Mouse (Mus musculus) midbrain, embryonic 15.5 days (tissue): Measurements from ENCODE around the gene Gdf11. TPM values are rescaled to one million over a fixed set of nuclear protein-coding genes. Genes with fewer than 3 reads are reported as not detected.

ENCODE experiments used
- ATAC-seq: fragments of 200-750 bp; cut with Nextera tagmentation; replicated peaks from 2 replicates; pipeline ENCODE4 v1.8.0; 2017; ENCODE audit warnings: moderate TSS enrichment
- H3K27ac ChIP-seq: fragments of 300-500 bp; sonication (generic); 2 replicates; pipeline ENCODE4 v1.5.1; 2015; ENCODE audit warnings: mild to moderate bottlenecking, inconsistent platforms
- H3K27me3 ChIP-seq: fragments of 300-500 bp; sonication (generic); replicated peaks from 2 replicates; pipeline ENCODE4 v1.6.1; 2015; ENCODE audit warnings: inconsistent platforms
- H3K36me3 ChIP-seq: fragments of 300-500 bp; sonication (generic); replicated peaks from 2 replicates; pipeline ENCODE4 v1.6.1; 2015; ENCODE audit warnings: inconsistent platforms
- H3K4me1 ChIP-seq: fragments of 300-500 bp; sonication (generic); 2 replicates; pipeline ENCODE4 v1.6.1; 2015; ENCODE audit warnings: inconsistent platforms
- H3K4me2 ChIP-seq: fragments of 300-500 bp; sonication (generic); 2 replicates; pipeline ENCODE4 v1.6.1; 2015; ENCODE audit warnings: inconsistent platforms, mild to moderate bottlenecking, moderate library complexity
- H3K4me3 ChIP-seq: fragments of 300-500 bp; sonication (generic); 2 replicates; pipeline ENCODE4 v1.5.1; 2015; ENCODE audit warnings: mild to moderate bottlenecking, inconsistent platforms
- H3K9ac ChIP-seq: fragments of 300-500 bp; sonication (generic); 2 replicates; pipeline ENCODE4 v1.6.1; 2015; ENCODE audit warnings: mild to moderate bottlenecking, inconsistent platforms
- H3K9me3 ChIP-seq: fragments of 300-500 bp; sonication (generic); 2 replicates; pipeline ENCODE4 v1.6.1; 2016; ENCODE audit warnings: inconsistent platforms
- WGBS: fragments of 180-500 bp; shearing (Covaris S2); methylation state at CpG from one replicate; pipeline ENCODE4 v1.1.7; 2015; ENCODE audit warnings: mixed read lengths; 5-methylcytosine and 5-hydroxymethylcytosine counted together
- polyA plus RNA-seq: library from polyadenylated mRNA; unstranded; fragments of >200 nt; fragmentation: Nextera tagmentation; extraction: Ambion mirVana; gene quantifications from 2 replicates; pipeline ENCODE4 v1.2.1, GENCODE M21; 2015

The Gdf11 gene
- polyA plus RNA-seq, 1 experiment from 2014 or later: 10.9 TPM

DNA sequence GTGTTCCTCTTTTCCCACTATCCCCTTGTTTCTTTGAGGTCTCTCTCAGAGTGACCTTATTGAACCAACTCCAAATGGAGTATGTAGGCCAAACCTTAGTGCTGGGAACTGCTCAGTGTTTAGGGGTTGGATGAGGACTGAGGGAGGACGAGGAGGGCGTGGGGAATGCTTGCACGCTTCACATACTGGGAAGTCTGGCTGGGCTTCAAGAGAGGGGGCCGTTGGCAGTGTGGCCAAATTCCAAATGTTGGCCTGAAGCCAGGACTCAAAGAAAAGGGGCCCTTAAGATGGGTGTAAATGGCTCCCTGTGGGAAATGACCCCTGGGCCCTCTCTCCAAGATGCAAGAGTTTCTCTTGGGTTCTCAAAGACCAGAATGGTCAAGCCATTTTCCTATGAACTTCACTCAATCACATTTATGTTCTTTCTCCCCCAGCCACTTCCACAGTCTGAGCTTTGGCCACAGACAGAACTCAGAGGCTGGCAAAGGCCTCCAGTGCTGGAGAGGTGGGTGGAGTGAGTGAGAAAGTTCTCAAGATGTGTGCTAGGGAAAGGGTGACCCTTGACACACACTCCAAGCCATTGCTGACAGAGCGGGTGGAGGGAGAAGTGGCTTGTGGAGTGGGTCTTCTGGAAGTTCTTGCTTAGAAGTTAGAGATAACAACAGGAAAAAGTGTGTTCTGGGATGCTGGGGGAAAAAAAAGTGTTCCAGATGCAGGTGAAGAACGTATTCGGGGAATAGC is 38.3 kb upstream of the Gdf11 start:
- H3K27ac ChIP-seq: no peak overlapping the region
- H3K27me3 ChIP-seq: peaks cover 49% of the 10 kb centered on the region
- no peak overlapping the region for H3K4me2 ChIP-seq
- H3K9ac ChIP-seq: no peak overlapping the region
- 65% methylated on average over 7 of the region's 7 CpGs for WGBS
- no peaks in the 10 kb centered on the region for H3K36me3 ChIP-seq
- H3K4me1 ChIP-seq: peaks cover 14% of the 10 kb centered on the region
- no peak overlapping the region for H3K4me3 ChIP-seq
- no peak for ATAC-seq
- H3K9me3 ChIP-seq: no peaks in the 10 kb centered on the region

DNA sequence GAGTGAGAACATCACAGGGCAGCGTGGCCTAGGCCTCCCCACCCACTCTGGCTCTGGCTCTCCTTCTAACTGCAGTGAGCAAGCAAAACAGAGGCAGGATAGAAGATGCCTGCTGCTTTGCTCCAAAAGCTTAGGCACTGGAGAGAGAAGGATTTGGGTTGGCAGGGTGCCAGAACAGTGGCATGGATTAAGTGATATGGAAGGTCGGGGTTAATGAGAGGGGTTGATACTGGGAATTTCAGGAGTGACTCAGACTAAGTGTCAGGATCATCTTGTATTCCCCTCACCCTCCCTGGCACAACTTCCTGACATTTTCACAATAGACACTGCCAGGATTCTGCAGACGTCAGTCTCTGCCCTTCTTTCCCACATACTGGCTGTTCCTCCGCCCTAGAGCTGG is 36.8 kb upstream of the Gdf11 start:
- no peak overlapping the region for H3K4me3 ChIP-seq
- no peak overlapping the region for H3K4me2 ChIP-seq
- H3K4me1 ChIP-seq: peaks cover 16% of the 10 kb centered on the region
- peaks cover 38% of the 10 kb centered on the region for H3K27me3 ChIP-seq
- no peak for ATAC-seq
- WGBS: 23% methylated on average over 4 of the region's 4 CpGs
- no peaks in the 10 kb centered on the region for H3K36me3 ChIP-seq
- no peak overlapping the region for H3K27ac ChIP-seq
- no peak overlapping the region for H3K9ac ChIP-seq
- H3K9me3 ChIP-seq: no peaks in the 10 kb centered on the region

DNA sequence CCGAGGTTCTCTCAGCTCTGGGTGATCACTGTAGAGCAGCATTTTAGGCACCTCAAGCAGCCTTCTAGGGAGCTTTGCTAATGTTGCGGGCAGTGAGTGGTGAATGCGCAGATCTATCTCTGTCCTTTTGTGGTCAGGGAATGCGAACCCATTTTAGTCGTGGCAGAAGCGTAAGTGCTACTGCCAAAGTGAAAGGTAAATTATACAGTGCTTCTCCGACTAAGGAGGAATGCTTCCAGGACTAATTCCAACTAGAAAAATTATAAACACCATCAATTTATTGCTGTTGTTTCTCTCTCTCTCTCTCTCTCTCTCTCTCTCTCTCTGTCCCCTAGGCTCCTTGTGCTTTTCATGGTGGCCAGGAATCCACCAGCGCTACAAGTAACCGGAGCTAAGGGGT is 32.4 kb upstream of the Gdf11 start, which contains the start of gene Bloc1s1:
TSS of gene Bloc1s1 (minus strand) at position 101 of the 400 bp plus-strand sequence.
- peak within 1 kb of the TSS; percentile 89 for H3K9ac ChIP-seq
- ATAC-seq: no peak
- H3K9me3 ChIP-seq: no peaks in the 10 kb centered on the region
- peaks cover 8% of the 10 kb centered on the region; the same call in 1 of the 2 replicates for H3K27me3 ChIP-seq
- H3K4me2 ChIP-seq: peak within 1 kb of the TSS; percentile 71
- H3K36me3 ChIP-seq: no peaks in the 10 kb centered on the region
- H3K4me1 ChIP-seq: peaks cover 26% of the 10 kb centered on the region
- 65% methylated on average over 9 of the region's 9 CpGs for WGBS
- H3K27ac ChIP-seq: peak within 1 kb of the TSS; percentile 92
- H3K4me3 ChIP-seq: peak within 1 kb of the TSS; percentile 69

DNA sequence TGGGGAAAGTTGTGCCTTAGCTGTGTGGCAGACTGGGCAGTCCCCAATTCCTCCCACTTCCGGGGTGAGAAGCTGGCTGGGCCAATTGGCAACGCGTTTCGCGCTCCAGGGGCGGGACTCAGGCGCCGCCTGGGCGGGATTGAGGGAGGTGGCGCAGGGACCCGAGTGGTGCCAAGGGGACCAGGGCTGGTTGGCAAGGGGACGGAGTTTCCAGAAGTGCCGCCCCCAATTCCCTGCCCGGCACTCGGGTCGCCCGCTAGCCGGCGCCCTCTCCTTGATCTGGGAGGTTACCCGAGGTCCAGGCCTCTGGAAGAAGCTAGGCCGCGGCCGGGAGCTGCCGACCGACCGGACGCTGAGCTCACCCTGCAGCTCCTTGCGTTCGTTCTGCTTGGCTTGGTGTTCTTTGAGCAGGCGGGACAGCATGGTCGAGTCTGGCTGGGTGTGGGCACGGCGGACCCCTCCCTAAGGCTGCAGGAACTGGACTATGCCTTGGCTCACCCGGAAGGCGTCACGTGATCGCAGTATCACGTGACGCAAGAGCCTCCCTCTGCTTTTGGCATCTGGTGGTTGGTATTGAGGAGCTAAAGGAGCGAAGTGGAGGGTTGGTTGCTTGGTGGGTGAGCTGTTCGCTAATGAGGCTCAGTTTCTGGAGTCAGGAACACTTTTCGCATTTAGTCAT is 31.6 kb upstream of the Gdf11 start:
- Histone ChIP-seq H3K4me3 (peak overlapping the region; percentile 69), H3K9ac (peak overlapping the region; percentile 89), H3K9me3 (no peaks in the 10 kb centered on the region), H3K4me2 (peak overlapping the region; percentile 71), H3K4me1 (peaks cover 22% of the 10 kb centered on the region), H3K27ac (peak overlapping the region; percentile 92), H3K27me3 (0 out of 2 replicates have a peak, but pooled peaks cover under 1% of the 10 kb centered on the region), H3K36me3 (no peaks in the 10 kb centered on the region)
- WGBS: under 1% methylated on average over 42 of the region's 42 CpGs
- ATAC-seq: peak; percentile 96

DNA sequence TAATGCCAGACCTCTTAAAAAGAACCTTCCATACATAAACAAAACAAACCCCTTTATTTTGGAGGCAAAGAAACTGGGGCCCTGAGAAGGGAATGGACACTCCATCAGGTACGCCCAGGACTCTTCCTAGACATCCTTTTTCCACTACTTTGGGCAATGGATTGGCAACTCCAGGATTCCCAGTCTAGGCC is 31.2 kb upstream of the Gdf11 start, which contains the start of gene Rdh5:
TSS of gene Rdh5 (minus strand) at position 67 of the 191 bp plus-strand sequence.
- Histone ChIP-seq H3K27ac (peak within 1 kb of the TSS; percentile 92), H3K27me3 (no peaks in the 10 kb centered on the region), H3K36me3 (no peaks in the 10 kb centered on the region), H3K4me1 (peaks cover 22% of the 10 kb centered on the region), H3K4me3 (peak within 1 kb of the TSS; percentile 69), H3K9me3 (no peaks in the 10 kb centered on the region), H3K9ac (peak within 1 kb of the TSS; percentile 89), H3K4me2 (peak within 1 kb of the TSS; percentile 71)
- 17% methylated on average over 1 of the region's 1 CpGs for WGBS
- no peak for ATAC-seq

DNA sequence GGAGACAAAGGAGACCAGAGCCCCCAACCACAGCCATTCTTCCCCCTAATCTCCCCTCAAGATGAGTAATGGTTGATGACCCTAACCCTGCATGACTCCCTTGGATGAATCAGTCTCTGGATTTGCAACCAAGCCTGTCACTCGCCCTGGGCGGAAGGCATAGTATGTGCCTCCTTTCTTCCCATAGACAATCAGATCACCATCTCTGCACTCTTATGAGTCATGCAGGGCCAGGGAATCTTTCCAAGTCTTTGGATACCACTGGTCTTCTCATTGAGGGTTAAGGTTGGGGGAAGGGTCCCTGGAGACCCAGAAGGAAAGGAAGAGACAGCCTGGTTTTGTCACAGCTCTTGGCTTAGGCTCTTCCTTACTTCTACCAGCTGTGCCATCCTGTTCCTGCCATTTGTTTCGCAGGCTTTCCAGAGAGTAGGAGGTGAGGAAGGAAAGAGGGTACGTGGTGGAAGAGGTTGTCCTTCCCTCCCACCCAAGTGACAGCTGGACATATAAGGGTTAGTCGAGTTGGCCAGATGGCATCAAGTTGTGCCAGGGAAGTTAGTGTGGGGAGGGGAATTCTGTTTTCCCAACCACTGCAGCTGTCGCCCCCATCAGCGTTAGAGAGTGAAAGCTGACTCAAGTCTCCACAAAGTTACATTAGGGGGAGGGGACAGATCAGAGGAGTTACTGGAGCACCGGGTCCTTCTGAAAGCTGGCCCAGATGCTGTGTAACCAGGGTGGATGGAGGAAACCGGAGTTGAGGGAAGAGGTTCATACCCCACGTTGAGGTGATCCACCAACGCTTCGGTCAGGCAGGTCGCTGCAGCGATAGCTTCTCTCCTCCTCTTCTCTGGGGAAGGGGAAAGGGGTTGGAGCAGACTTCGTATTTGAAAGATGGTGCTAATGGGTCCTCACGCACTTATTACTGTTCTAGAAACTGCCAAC is 30.6 kb upstream of the Gdf11 start:
- Histone ChIP-seq H3K4me1 (peaks cover 22% of the 10 kb centered on the region), H3K27ac (peak overlapping the region; percentile 92; the same call in 1 of the 2 replicates), H3K4me2 (peak overlapping the region; percentile 71), H3K4me3 (peak overlapping the region; percentile 69), H3K36me3 (no peaks in the 10 kb centered on the region), H3K27me3 (no peaks in the 10 kb centered on the region), H3K9me3 (no peaks in the 10 kb centered on the region), H3K9ac (0 out of 2 replicates have a peak overlapping the region, but pooled peaks have one; percentile 89)
- peak; percentile 15 for ATAC-seq
- WGBS: 77% methylated on average over 16 of the region's 16 CpGs

DNA sequence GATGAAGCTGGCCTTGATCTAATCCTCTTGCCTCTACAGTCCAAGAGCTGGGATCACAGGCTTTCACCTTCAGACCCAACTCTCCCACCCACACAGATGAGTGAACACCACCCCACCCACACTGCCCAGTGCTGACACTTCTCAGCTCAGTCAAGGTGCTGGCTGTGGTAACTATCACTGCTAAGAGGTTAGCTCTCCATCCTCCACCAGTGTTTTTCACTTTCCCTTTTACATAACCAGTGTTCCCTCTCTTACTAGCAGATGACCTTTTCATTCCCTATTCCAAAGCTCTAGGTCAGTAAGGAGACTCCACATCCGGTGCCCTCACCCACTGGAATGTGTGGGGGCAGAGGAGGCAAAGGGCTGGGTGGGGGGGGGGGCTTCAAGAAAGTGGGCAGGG is 29.7 kb upstream of the Gdf11 start:
- WGBS: 63% methylated on average over 1 of the region's 1 CpGs
- Histone ChIP-seq H3K36me3 (no peaks in the 10 kb centered on the region), H3K9ac (no peak overlapping the region), H3K9me3 (no peaks in the 10 kb centered on the region), H3K27ac (no peak overlapping the region), H3K4me3 (no peak overlapping the region), H3K4me2 (no peak overlapping the region), H3K4me1 (peaks cover 22% of the 10 kb centered on the region), H3K27me3 (no peaks in the 10 kb centered on the region)
- no peak for ATAC-seq

DNA sequence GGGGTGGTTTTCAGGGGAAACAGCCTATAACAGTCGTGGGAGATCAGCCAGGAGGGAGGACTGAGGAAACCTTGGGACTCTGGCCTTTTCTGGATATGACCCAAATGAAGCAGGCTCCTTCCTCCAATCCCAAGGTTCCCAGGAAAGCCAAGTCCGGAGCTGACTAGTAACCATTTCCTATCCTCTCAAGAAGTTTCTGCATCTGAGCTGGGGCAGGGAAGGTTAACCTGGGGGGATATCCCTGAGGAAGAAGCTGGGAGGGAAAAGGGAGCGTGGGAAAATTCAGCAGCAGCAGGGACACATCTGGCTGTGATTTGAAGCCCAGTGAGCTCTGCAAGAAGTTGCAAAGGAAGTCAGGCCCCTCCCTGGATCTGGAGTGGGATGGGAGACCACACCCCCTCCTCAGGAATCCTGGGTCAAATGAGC is 29.2 kb upstream of the Gdf11 start:
- no peaks in the 10 kb centered on the region for H3K36me3 ChIP-seq
- no peaks in the 10 kb centered on the region for H3K27me3 ChIP-seq
- H3K9ac ChIP-seq: no peak overlapping the region
- 0 out of 2 replicates have a peak overlapping the region, but pooled peaks have one; percentile 38 for H3K27ac ChIP-seq
- peaks cover 22% of the 10 kb centered on the region for H3K4me1 ChIP-seq
- no peak for ATAC-seq
- H3K9me3 ChIP-seq: no peaks in the 10 kb centered on the region
- WGBS: 83% methylated on average over 3 of the region's 3 CpGs
- H3K4me2 ChIP-seq: no peak overlapping the region
- H3K4me3 ChIP-seq: no peak overlapping the region

DNA sequence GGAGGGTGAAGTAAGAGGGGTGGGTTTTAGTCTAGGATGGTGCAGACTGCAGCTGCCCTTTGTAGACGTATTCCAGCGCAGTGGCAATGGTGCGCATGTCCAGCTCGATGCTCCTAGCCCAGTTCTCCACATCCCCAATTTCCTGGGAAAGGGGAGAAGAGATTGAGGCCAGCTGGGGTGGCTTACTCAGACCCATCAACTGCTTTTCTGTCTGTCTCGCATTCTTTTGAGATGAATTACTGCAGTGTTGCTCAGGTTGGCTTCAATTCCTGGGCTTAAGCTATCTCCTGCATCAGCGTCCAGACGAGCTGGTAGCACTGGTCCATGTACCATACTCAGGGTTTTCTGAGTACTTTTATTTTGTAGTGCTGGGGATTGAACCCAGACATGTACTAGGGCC is 28.4 kb upstream of the Gdf11 start:
- 0 out of 2 replicates have a peak overlapping the region, but pooled peaks have one; percentile 38 for H3K27ac ChIP-seq
- no peaks in the 10 kb centered on the region for H3K9me3 ChIP-seq
- 77% methylated on average over 7 of the region's 7 CpGs for WGBS
- H3K36me3 ChIP-seq: no peaks in the 10 kb centered on the region
- no peak overlapping the region for H3K4me2 ChIP-seq
- H3K27me3 ChIP-seq: no peaks in the 10 kb centered on the region
- no peak overlapping the region for H3K9ac ChIP-seq
- ATAC-seq: no peak
- H3K4me3 ChIP-seq: no peak overlapping the region
- peaks cover 22% of the 10 kb centered on the region for H3K4me1 ChIP-seq

DNA sequence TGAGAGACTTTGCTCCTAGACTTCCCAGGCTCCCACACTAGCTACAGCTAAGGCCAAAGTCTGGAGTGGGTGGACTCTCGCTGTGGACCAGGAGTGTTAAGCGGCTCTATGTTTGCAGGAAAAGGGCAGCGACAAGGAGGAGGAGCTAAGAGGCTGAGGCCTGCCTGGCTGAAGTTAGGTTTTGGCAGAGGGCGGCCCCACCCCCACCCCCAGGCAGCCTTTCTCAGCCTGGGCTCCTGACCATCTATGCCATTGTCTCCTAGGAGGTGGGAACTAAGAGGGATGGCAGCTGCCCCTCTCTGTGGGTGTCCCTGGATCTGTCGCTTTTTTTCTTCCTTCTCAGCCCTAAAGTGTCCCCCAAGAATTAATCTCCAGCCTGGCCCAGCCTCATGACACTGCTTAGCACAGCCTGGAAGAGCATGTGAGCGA is 27.7 kb upstream of the Gdf11 start:
- 5% methylated on average over 6 of the region's 6 CpGs for WGBS
- no peaks in the 10 kb centered on the region for H3K27me3 ChIP-seq
- no peak overlapping the region for H3K4me2 ChIP-seq
- no peaks in the 10 kb centered on the region for H3K9me3 ChIP-seq
- ATAC-seq: no peak
- no peak overlapping the region for H3K9ac ChIP-seq
- no peak overlapping the region for H3K4me3 ChIP-seq
- peak overlapping the region; percentile 60 for H3K27ac ChIP-seq
- no peaks in the 10 kb centered on the region for H3K36me3 ChIP-seq
- peaks cover 21% of the 10 kb centered on the region for H3K4me1 ChIP-seq

DNA sequence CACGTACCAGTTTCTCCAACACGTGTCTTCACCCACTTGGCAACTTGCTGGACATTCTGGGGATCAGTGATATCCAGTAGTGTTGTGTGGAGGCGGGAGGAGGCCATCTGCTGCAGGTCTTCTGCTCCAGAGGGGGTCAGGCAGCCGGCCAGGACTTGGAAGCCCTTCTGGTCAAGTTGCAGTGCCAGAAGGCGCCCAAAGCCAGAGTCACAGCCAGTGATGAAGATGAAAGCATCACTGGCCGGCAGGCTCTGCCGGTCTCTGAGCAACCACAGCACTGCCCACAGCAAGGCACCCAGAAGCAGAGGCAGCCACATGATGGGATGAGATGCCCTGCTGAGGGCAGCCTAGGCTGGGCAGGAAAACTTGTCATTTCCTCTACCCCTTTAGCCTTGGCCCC is 26.7 kb upstream of the Gdf11 start:
- Histone ChIP-seq H3K9me3 (no peaks in the 10 kb centered on the region), H3K27me3 (no peaks in the 10 kb centered on the region), H3K27ac (no peak overlapping the region), H3K4me1 (peaks cover 13% of the 10 kb centered on the region), H3K4me2 (no peak overlapping the region), H3K4me3 (no peak overlapping the region), H3K9ac (no peak overlapping the region), H3K36me3 (no peaks in the 10 kb centered on the region)
- WGBS: 62% methylated on average over 7 of the region's 7 CpGs
- ATAC-seq: no peak

DNA sequence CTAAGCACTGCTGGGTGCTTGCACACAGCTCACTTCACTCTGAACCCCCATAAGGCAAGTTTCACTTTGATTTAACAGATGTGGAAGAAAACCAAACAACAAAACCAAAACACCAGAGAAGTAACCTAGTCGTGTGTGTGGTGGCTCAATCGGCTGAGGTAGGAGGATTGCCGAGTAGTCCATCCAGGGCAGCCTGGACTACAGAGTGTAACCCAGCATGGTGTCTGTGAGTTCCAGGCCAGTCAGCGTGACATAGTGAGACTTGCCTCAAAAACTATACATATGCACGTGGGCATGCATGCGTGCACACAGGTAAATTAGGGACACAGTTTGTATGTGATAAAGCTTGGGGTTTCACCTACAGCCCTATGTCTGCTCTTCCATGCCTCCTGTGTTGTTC is 25.9 kb upstream of the Gdf11 start:
- H3K36me3 ChIP-seq: no peaks in the 10 kb centered on the region
- H3K4me3 ChIP-seq: no peak overlapping the region
- no peak overlapping the region for H3K4me2 ChIP-seq
- no peaks in the 10 kb centered on the region for H3K27me3 ChIP-seq
- H3K27ac ChIP-seq: no peak overlapping the region
- H3K4me1 ChIP-seq: peaks cover 11% of the 10 kb centered on the region
- WGBS: 92% methylated on average over 6 of the region's 6 CpGs
- H3K9ac ChIP-seq: no peak overlapping the region
- ATAC-seq: no peak
- H3K9me3 ChIP-seq: no peaks in the 10 kb centered on the region
